Mouse (Mus musculus): ENCODE results near the gene Dapk1.

Gene Dapk1

DNA sequence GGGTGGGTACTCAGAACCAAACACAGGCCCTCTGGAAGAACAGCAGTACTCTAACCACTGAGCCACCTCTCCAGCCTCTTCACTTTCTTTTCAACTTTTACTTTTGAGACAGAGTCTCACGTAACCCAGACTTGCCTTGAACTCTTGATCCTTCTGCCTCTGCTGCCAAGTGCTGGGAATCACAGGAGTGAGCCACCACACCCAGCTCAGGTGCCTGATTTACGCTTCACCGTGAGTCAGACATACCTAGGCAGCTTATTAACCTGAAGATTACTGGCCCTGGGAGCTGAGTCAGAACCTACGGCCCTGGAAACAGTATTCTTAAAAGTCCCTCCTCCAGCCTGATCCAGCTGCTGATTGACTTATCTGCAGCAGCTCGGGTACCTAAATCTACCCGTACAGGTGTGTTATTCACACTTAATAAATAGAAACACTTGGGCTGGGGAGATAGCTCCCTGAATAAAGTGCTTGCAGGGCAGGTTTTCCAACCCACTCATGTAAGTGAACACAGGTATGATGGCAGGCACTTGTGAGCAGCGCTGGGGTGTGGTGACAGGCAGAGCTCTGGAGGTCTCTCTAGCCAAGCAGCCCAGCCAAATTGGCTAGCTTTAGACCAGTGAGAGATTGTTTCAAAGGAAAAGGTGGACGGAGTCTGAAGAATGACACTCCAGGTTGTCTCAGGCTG is 60.9 kb downstream of the Dapk1 start:
- DNase-seq (ENCODE audit: low read depth, low spot score): no peak

DNA sequence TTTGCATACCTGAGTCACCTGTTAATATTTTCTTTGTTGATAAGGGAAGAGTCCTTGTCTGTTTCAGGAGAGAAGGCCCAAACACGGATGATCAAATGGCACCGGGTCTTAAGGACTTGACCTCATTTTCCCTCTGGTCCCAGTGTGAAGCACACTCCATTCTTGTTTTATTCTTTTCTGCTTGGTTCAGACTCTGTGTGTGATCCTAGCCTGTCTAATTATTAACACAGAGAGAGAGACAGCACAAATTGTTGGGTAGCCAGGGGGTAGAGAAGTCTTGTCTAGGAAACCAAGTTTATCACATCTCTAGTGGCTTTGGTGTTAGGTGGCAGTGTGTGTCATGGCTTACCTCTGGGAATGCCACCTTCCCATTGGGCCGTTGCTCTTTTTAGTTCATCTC is 62.3 kb downstream of the Dapk1 start:
- DNase-seq (ENCODE audit: low read depth, low spot score): no peak

DNA sequence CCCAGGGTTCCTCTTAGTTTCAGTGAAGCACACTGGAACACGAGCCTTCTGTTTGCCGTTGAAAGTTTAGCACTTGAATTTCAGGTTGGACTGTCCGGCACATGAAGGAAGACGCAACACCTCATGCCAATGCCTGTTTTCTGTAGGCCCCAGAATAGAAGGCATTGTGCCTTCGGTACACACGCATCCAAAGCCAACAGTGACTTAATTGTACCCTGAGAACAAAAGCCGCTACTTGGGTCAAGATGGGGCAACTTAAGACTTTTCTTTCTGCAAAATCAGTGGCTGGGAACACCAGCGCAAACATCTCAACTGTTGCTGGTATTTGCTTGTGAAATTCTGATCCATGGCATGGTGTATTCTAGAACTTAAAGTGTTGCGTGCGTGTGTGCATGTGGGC is 63.1 kb downstream of the Dapk1 start:
- no peak for DNase-seq (ENCODE audit: low read depth, low spot score)

DNA sequence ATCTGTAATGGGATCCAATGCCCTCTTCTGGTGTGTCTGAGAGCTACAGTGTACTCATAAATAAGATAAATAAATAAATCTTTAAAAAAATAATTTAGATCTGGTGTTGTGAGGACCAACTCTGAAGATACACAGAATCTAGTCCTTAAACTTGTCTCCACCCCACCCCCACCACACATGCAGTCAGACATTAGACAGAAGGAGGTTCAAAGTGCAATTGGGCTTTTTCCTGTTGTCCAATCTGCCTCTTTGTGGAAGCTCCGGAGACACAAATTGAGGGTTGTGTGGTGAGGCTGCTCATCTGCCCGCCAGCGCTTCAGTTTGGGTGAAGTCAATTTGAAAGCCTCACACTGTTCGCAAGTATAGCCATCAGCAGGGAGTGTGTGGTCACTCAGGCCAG is 63.7 kb downstream of the Dapk1 start:
- DNase-seq (ENCODE audit: low read depth, low spot score): no peak

DNA sequence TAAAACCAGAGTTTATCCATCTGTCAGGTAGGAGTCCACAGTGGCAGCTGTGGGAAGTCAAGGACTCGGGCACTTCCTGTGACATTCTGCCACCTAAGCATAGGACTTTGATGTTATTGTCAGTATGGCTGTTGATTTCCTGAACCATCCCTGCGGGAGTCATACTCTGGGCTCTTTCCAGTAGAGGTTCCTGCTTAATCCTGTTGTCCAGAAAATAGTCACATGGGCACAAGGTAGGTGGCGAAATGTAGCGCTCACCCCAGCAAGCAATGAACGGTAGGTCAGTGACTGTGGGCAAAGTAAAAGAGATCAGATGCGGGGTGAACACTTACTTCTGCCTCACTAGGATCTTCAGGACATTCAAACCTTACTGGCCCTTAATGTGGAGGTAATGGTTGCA is 66.3 kb downstream of the Dapk1 start:
- DNase-seq (ENCODE audit: low read depth, low spot score): no peak

GRCm38 (mm10) chr13:60670605-60671004 is 68.9 kb downstream of the Dapk1 start:
- no peak for DNase-seq (ENCODE audit: low read depth, low spot score)

DNA sequence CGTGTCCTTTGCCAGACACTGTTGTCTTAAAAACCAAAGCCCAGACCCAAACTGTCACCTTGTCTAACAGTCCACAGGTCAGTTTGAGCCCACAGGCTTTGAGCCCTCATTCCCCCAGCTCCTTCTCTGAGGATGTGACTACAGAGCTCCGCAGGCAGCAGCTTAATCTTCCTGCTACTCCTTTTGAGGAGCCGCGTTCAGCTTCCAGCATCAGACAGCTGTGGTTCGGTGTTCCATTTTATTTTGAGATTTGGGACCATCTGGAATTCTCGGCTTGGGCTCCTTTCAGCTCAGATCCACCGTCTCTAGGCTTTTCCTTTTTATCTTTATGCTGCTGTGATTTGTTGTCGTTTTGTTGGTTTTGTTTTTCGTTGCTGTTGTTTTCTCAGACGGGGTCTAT is 69.5 kb downstream of the Dapk1 start:
- no peak for DNase-seq (ENCODE audit: low read depth, low spot score)

DNA sequence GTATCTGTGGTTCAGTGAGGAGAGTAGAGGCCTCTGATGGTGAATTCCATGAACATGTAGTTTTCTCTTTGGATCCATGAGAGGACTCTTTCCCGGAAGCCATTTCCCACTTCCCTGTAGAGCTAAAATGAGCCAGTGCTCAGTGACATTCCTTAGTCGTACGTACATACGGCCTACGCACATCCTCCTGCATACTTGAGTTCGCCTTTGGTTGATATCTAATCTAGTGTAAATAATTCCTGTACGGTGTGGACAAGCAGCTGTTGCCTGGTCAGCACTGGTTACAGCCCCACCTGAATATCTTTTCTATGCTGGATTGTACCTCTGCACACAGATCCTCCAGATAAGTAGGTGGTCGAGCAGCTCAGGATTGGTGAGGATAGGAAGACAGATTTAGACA is 70.5 kb downstream of the Dapk1 start:
- DNase-seq (ENCODE audit: low read depth, low spot score): no peak

DNA sequence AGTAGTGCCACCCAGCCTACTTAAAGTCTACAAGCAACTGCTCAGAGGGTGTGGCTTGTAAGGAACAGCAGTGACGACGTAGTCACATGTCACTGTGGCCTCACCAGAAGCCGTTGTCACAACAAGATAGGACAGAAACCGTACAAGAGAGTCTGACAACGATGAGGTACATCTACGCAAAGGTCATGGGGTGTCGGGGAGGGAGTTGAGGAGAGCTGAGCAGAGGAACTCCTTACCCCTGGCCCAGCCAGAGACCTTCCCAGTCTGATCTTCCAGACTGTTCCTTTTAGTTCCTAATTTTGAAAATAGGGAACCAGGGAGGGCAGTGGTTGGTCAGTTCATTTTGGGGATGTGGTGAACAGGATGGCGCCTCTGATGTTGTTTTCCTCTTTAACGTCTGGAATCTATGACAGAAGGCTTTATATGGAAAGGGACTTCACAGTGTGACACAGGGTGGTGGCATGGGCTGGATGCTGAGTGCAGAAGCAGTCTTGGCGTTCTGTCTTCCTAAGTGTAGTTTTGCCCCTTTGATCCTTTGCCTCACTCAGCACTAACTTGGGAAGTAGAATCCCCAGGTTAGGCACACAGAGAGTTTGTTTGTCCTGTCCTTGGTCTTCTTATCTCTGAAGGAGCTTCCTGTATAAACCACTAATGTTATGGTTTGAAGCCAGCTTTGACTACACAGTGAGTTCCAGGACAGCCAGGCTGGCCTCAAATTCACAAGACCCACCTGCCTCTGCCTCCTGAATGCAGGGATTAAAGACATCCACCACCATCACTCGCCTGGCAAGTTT is 71.3 kb downstream of the Dapk1 start:
- DNase-seq (ENCODE audit: low read depth, low spot score): no peak

GRCm38 (mm10) chr13:60674301-60674700 is 72.6 kb downstream of the Dapk1 start:
- no peak for DNase-seq (ENCODE audit: low read depth, low spot score)

DNA sequence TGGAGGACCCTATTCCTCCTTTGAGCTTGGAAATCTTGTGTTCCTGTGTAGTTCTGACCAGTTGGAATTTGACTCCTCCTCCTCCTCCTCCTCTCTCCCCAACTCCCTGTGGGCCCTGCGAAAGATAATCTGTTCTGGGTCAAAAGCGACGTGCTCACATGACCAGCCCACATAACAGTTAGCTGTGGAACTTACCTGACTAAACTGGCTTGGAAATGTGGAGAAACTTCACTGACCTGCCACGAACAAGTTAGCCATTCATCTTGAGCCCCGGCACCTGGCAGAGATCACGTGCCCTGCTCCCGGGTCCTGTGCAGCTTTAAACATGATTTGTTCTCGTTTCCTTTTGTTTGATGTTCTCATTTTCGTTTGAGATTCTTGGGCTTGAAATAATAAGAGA is 73.2 kb downstream of the Dapk1 start:
- no peak for DNase-seq (ENCODE audit: low read depth, low spot score)

GRCm38 (mm10) chr13:60675416-60675815 is 73.7 kb downstream of the Dapk1 start:
- no peak for DNase-seq (ENCODE audit: low read depth, low spot score)

- no peak for DNase-seq (ENCODE audit: low read depth, low spot score)
Observed at GRCm38 (mm10) chr13:60678912-60679311, 77.2 kb downstream of the Dapk1 start.

- DNase-seq (ENCODE audit: low read depth, low spot score): peak; percentile 64
Observed at GRCm38 (mm10) chr13:60682714-60683695, 81.3 kb downstream of the Dapk1 start.

DNA sequence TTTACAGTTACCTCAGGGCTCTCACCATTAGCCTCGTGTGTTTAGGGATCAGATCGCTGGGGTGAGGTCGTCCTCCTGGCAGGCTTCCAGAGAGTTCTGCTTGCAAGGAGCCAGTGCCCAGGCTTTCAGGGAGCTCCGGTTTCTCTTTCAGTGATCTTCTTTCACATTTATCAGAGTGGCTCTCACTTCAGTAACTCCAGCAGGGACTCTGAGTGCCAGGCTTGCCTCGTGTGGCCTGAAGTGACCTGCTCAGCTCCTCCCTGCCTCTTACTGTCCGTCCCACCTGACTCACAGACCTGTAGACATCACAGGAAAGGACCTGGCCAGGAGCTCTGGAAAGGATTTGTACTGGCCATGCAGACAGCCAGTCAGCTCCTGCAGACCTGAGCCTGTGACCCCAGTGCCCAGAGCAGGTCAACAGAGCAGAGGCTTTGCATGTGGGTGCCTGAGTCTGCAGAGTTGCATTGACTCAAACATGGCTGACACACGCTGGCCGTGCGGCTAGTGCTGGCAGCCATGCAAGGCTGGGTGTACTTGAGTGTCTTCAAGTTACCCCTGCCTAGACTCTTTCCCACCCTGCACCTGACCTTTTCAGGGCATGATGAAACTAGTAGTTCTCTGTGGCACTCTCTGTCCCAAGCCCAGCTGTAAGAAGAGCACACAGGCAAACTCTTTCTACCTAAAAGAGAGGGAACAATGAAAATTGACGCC is 82.5 kb downstream of the Dapk1 start:
- no peak for DNase-seq (ENCODE audit: low read depth, low spot score)

DNA sequence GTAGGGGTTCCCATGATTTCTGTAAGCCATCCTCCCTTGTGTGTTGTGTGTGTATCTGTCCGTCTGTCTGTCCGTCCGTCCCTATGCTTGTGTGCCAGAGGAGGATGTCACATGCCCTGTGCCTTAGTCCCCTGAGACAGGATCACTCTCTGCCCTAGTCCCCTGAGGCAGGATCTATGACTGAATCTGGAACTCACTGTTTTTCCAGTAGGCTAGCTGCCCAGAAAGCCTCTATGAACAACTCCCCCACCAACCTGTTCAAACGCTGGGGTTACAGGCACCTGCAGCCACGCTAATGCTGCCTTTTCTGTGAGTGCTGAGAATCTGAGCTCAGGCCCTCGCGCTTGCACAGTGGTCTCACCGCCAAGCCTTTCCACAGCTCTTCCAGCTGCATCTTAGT is 83.1 kb downstream of the Dapk1 start:
- DNase-seq (ENCODE audit: low read depth, low spot score): no peak

GRCm38 (mm10) chr13:60685216-60685615 is 83.5 kb downstream of the Dapk1 start:
- peak; percentile 25 for DNase-seq (ENCODE audit: low read depth, low spot score)

GRCm38 (mm10) chr13:60686024-60686663 is 84.4 kb downstream of the Dapk1 start:
- no peak for DNase-seq (ENCODE audit: low read depth, low spot score)

GRCm38 (mm10) chr13:60686967-60687366 is 85.2 kb downstream of the Dapk1 start:
- DNase-seq (ENCODE audit: low read depth, low spot score): no peak

DNA sequence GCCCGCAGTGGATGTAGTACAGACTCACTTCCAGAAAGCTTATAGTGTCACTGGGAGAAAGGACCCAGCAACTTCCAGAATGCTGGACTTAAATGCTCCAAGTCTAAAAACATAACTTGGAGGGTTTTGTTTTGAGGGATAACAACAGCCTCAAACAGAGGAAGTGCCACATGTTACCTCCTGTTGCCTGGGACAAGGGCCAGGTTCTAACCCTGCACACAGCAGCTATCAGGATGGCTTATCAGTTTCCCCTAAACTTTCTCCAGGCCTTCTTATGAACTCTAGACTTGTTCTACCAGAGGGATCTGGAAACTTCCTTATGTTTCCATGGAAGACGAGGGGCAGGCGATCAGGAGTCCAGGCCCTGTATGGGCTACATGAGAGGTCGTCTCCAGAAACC is 85.7 kb downstream of the Dapk1 start:
- DNase-seq (ENCODE audit: low read depth, low spot score): no peak

DNA sequence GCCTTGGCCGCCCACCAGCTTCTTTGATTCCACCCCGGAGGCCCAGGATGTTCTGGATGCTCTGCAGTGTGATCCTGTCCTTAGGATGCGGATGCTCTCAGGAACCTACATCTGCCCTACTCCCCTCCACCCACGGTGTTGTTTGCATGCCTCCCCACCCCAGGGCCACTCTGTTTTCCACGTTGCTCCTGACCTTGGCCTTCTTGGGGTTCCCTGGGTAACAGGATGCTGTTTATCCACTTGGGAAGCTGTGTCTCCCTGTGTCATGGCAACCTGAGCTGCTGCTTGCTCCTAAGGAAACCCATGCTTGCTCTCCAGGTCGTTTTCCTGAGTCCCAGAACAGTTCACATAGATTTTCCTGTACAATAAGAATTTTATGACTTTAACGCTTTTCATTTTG is 86.1 kb downstream of the Dapk1 start:
- no peak for DNase-seq (ENCODE audit: low read depth, low spot score)
